Mouse (Mus musculus) spleen, adult 2 months (tissue): ENCODE results near the gene Nme9. TPM values are rescaled to one million over a fixed set of nuclear protein-coding genes. Genes with fewer than 3 reads are reported as not detected.

Experiments
- DNase-seq, 2 experiments: peaks; one replicate each; pipeline versions ENCODE4 v3.0.0 to v3.0.0-alpha.2; 2012 to 2021; ENCODE audit warnings: low spot score in 2 of 2, low read depth in 1 of 2
- H3K27ac ChIP-seq: fragments of 200-500 bp; 2 replicates; pipeline ENCODE4 v1.5.1; 2012; ENCODE audit warnings: low read length, inconsistent platforms; ENCODE audit not compliant: insufficient read depth
- H3K27me3 ChIP-seq: fragments of 200-500 bp; 2 replicates; pipeline ENCODE4 v1.6.1; 2012; ENCODE audit warnings: mild to moderate bottlenecking, moderate library complexity, low read length, inconsistent platforms; ENCODE audit not compliant: control insufficient read depth, insufficient read depth
- H3K36me3 ChIP-seq: fragments of 200-500 bp; 2 replicates; pipeline ENCODE4 v1.6.1; 2012; ENCODE audit warnings: mild to moderate bottlenecking, low read length, inconsistent platforms; ENCODE audit not compliant: control insufficient read depth, insufficient read depth
- H3K4me1 ChIP-seq: fragments of 200-500 bp; 2 replicates; pipeline ENCODE4 v1.6.1; 2011; ENCODE audit warnings: inconsistent platforms; ENCODE audit not compliant: control insufficient read depth, insufficient read depth, insufficient read length
- H3K4me3 ChIP-seq: fragments of 200-500 bp; 2 replicates; pipeline ENCODE4 v1.5.1; 2011; ENCODE audit warnings: mild to moderate bottlenecking, inconsistent platforms; ENCODE audit not compliant: insufficient read depth, insufficient read length; ENCODE audit errors: extremely low read depth
- CTCF ChIP-seq: fragments of 200-500 bp; IDR thresholded peaks from 2 replicates; pipeline ENCODE4 v1.5.1; 2011; ENCODE audit warnings: mild to moderate bottlenecking, inconsistent platforms; ENCODE audit not compliant: insufficient read depth, insufficient read length, insufficient replicate concordance; ENCODE audit errors: extremely low read depth
- POLR2A ChIP-seq: fragments of 200-500 bp; IDR thresholded peaks from 2 replicates; pipeline ENCODE4 v1.6.1; 2011; ENCODE audit warnings: low read depth, low read length, inconsistent platforms
- WGBS: fragments of 180-500 bp; shearing (Covaris S2); methylation state at CpG from one replicate; pipeline ENCODE4 v1.1.7; 2018; 5-methylcytosine and 5-hydroxymethylcytosine counted together
- polyA plus RNA-seq: library from polyadenylated mRNA; depleted of rRNA; stranded (reverse); fragments of >200 nt; gene quantifications from 2 replicates; pipeline ENCODE4 v1.2.3, GENCODE M21; 2012

The Nme9 gene
- polyA plus RNA-seq, 1 experiment, result 0.57 TPM

DNA sequence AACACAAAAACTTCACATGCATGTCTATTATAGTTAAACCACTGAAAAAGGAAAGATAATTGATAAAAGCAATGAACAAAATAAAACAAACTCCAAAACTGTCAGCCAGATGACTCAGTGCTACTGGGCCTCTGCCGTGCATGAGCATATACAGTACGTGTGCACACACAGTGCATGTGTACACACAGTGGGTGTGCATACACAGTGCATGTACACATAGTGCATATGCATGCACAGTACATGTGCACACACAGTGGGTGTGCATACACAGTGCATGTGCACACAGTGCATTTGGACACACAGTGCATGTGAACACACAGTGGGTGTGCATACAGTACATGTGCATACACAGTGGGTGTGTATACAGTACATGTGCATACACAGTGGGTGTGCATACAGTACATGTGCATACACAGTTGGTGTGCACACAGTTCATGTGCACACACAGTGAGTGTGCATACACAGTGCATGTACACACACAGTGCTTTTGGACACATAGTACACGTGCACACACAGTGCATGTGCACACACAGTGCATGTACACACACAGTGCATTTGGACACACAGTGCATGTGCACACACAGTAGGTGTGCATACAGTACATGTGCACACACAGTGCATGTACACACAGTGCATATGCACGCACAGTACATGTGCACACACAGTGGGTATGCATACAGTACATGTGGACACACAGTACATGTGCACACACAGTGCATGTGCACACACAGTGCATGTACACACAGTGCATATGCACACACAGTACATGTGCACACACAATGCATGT, 9.4 kb upstream of the Nme9 start:
- H3K4me3 ChIP-seq, result no peak overlapping the region
- 0 out of 2 replicates have a peak, but pooled peaks cover 2% of the 10 kb centered on the region for H3K4me1 ChIP-seq
- peaks cover 1% of the 10 kb centered on the region; the same call in 1 of the 2 replicates for H3K27me3 ChIP-seq

DNA sequence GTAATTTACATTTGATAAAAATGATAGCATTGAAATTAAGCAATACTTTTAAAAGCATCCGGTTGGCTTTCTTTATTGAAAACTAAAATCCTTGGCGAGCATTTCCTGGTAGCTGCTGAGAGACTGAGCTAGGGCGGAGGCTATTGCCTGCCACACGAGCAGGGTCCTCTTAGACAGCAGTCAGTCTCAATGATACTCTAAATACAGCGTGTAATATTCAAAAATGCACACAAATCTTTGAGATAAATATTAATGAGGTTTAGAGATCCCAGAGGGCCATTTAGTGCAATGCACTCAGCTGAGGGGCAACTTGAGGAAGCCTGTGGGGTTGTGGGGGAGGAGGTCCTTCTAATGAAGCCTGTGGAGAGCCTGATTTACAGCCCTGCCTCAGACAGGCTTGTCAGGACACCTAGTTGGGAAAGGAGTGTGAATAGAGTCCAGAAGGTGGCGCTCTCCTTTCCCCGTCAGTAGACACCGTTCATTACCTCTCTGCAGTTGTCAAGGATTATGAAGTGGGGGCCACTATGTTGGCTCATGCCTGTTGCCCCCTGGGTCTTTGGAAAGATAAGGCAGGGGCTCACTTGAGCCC, 6.6 kb upstream of the Nme9 start:
- Histone ChIP-seq H3K27me3 (no peaks in the 10 kb centered on the region), H3K4me3 (no peak overlapping the region), H3K27ac (no peak overlapping the region), H3K36me3 (no peaks in the 10 kb centered on the region), H3K4me1 (no peaks in the 10 kb centered on the region)
- TF ChIP-seq POLR2A (no peak), CTCF (no peak)
- 36% methylated on average over 8 of the region's 8 CpGs for WGBS
- no peak for DNase-seq

More for the DNA sequence above, 9.4 kb upstream of the Nme9 start:
- no peak for TF ChIP-seq CTCF
- no peak for TF ChIP-seq POLR2A
- no peaks in the 10 kb centered on the region for H3K36me3 ChIP-seq
- DNase-seq, result no peak
- WGBS, result 91% methylated on average over 4 of the region's 4 CpGs
- no peak overlapping the region for H3K27ac ChIP-seq

DNA sequence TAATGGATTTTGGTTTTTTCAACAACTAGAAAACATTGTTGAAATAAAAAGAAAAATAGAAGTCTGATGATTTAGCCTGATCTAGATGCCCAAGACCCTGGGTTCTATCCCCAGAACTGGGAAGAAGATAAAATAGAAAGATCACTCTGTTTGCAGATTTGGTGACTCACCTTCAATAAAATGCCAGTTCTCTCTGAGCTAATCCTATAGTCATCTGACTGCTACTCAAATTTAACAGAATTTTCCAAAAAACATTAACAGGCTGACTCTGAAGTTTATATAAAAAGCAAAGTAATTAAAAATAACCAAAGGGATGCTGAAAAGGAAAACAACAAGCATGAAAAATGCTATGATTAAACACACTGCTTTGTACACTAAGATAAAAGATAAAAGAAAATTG, 5.0 kb upstream of the Nme9 start:
- no peak overlapping the region for H3K27ac ChIP-seq
- H3K27me3 ChIP-seq, result 0 out of 2 replicates have a peak, but pooled peaks cover 2% of the 10 kb centered on the region
- no peak overlapping the region for H3K4me3 ChIP-seq
- TF ChIP-seq POLR2A, result no peak
- no peak for TF ChIP-seq CTCF
- no peak for DNase-seq
- no peaks in the 10 kb centered on the region for H3K4me1 ChIP-seq
- no peaks in the 10 kb centered on the region for H3K36me3 ChIP-seq

DNA sequence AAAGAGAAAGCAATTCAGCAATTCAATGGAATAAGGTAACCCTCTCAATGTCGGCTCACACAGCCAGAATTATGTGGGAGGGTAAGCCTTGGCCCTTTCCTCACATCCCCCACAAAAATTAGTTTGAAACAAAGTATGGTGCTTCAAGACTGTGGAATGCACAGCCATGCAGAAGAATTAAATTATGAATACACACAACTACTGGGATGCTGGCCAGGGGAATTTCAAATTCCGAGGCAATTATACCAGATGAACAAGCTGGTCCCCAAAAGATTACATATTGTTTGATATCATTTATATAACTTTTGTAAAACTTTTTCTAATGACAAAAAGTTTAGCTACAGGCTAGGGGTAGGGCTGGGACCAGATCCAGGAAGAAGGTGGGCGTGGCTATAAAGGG, 4.0 kb upstream of the Nme9 start:
- no peaks in the 10 kb centered on the region for H3K4me1 ChIP-seq
- H3K36me3 ChIP-seq, result no peaks in the 10 kb centered on the region
- 79% methylated on average over 3 of the region's 3 CpGs for WGBS
- H3K4me3 ChIP-seq, result no peak overlapping the region
- 0 out of 2 replicates have a peak, but pooled peaks cover 3% of the 10 kb centered on the region for H3K27me3 ChIP-seq
- TF ChIP-seq CTCF, result no peak
- TF ChIP-seq POLR2A, result no peak
- H3K27ac ChIP-seq, result no peak overlapping the region
- DNase-seq, result no peak

DNA sequence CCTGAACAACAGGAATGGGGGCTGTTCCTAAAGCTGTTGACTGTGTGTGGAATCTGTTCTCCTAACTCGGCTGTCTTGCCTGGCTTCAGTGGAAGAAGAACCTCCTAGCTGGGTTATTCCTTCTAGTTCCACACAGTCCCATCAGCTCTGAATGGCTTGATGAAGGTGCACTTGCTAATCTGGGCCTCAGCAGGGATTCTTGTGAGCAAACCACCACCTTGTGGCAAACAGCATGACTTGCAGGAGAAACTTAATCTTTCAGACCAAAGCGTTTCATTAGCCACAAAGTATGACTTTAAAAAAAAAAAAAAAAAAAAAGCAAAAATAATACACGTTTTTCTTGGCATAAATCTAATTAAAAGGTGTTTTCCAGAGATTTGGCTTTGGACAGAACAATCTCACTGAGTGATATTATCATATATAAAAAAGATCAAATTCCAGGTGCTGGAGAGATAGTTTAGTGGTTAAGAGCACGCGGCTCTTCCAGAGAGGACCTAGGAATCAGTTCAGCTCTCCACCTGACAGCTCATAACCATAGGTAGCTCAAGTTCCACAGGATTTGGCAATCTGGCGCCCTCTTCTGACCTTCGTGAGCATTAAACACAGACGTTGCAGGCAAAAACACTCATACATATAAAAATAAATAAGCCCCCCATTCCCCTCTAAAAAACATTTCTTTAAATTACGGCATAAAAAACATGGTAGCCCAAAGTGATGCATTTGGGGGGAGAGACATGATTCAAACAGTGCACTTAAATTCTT, 1.2 kb upstream of the Nme9 start:
- no peak overlapping the region for H3K4me3 ChIP-seq
- no peak for TF ChIP-seq POLR2A
- DNase-seq, result no peak
- 35% methylated on average over 9 of the region's 9 CpGs for WGBS
- H3K27ac ChIP-seq, result no peak overlapping the region
- no peaks in the 10 kb centered on the region for H3K36me3 ChIP-seq
- no peaks in the 10 kb centered on the region for H3K4me1 ChIP-seq
- H3K27me3 ChIP-seq, result 0 out of 2 replicates have a peak, but pooled peaks cover 4% of the 10 kb centered on the region

DNA sequence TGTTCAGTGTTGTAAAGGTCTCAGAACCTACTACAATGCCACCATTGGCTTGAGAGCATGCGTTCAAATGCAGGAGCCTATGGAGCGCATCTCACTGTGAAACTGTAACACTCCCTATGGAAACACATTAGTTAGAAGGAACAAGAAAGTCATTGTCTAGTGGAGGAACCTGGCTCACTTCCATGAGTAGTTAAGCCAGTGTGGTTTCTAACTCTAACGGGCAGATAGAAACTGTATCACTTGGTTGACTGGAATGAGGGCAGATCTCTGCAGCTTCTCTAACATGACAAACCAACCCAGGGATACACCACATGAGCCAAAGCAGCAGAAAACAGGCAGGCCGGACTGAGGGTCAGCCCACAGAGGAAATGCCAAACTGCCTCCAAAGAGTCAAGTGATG, 2.9 kb downstream of the Nme9 start:
- 0 out of 2 replicates have a peak, but pooled peaks cover 4% of the 10 kb centered on the region for H3K27me3 ChIP-seq
- no peaks in the 10 kb centered on the region for H3K36me3 ChIP-seq
- WGBS, result 79% methylated on average over 4 of the region's 4 CpGs
- TF ChIP-seq CTCF, result no peak
- no peak for TF ChIP-seq POLR2A
- no peak overlapping the region for H3K27ac ChIP-seq
- H3K4me1 ChIP-seq, result no peaks in the 10 kb centered on the region
- DNase-seq, result no peak
- no peak overlapping the region for H3K4me3 ChIP-seq
